Mouse (Mus musculus): ENCODE measurements around the gene Cd28. TPM values are rescaled to one million over a fixed set of nuclear protein-coding genes. Genes with fewer than 3 reads are reported as not detected.
A peak's percentile ranks its signal among the peaks of the same experiment; 100 is the strongest.

The Cd28 gene
- 6.5 and 18.0 TPM in 2 replicates for total RNA-seq (2017)

DNA sequence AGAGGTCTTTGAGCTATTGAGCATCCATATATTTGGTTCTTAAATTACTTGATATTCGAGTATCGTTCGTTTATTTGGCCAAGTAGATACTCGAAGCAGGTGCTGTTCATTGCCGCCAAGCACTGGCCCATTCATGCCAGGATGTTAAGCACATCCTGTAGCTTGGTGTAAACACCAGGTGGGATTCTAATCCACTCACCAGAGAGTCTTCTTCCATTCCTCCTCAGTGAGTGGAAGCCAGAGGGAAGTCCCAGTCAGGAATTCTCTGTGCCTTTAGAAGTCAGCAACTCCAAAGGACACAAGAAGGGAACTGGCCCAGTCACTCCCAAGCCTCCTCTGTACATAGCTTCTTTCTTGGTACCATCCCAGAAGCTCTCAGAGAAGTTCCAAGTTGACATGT lies at the start of gene Cd28:
Gene Cd28, plus strand, starts transcription at position 234 of the 400 bp plus-strand sequence.
- no peak for ATAC-seq (replicated peaks in 1 of 2; ENCODE audit: insufficient read depth in 1 of 2, low FRiP score in 2 of 2, low TSS enrichment in 1 of 2, low read depth in 1 of 2, poor library complexity in 2 of 2, severe bottlenecking in 2 of 2)

DNA sequence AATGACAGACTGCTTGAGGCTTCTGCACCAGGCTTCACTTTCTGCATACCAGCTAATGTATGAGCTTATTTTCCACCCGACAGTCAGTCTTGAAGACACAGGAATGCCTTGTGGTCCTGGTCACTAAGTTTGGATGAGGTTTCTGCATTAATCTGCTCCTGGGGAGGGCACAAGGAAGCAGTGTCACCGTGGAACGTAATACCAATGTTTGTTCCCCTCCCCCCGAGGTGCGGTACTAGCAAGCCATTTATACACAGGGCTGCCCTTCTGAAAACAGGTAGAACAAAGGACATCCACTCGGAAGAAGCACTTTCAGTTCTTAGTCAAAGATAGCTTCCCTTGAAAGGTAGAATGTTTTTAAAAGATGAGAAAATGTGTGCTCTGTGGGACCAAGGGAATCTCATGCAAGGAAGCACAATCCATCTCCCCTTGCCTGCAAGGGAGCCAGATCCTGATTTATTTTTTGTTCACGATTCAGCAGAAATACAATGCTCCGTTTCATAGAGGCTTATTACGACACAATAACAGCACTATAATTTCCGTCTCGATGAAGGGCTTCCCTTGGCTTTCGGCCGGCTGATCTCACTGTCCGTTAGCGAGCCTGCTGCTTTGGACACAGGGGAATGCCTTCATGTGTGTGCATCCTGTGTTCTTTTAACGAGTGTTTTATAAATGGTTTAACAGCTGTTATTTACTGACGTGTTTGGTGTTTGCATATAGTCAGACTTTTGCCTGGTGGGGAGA lies 48.6 kb upstream of the Cd28 start:
- no peak for ATAC-seq (replicated peaks in 1 of 2; ENCODE audit: insufficient read depth in 1 of 2, low FRiP score in 2 of 2, low TSS enrichment in 1 of 2, low read depth in 1 of 2, poor library complexity in 2 of 2, severe bottlenecking in 2 of 2)

DNA sequence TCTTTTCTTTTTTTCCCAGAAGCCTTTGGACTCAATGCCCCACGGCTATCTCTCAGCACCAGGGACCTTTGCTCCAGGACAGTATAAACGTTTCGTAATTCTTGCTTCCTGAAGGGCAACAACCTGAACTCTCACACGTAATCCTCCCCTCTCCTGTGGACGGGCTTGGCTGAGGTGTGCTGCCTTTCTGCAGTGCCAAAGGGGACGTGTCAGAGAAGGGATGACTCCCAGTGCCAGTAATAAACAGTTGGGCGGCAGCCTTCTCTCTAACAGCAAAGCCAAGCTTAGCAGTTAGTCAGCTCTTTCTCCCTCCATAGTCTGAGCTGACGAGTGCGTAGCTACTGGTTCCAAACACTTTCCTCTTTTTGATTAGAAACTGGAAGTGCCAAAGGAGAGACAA lies 47.6 kb upstream of the Cd28 start:
- peak; percentile 42 to 47; a peak in 3 of 4 replicates for ATAC-seq (replicated peaks in 1 of 2; ENCODE audit: insufficient read depth in 1 of 2, low FRiP score in 2 of 2, low TSS enrichment in 1 of 2, low read depth in 1 of 2, poor library complexity in 2 of 2, severe bottlenecking in 2 of 2)

DNA sequence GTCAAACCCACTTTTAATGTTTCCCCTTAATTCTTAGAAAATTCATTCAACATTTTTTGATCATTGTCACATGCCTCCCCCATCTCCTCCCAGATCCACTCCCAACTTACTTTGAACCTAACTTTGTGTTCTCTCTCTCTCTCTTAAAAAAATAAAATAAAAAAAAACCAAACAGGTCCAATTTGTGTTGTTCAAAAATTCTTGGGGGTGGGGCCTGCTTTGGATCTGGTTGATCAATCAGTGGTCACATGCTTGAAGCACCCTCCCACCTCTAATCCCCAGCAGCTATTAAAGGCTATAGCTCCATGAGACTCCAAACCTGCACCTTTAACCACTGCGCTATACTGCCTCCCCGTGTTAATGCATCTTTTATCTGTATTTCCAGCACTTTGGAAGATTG lies 46.9 kb upstream of the Cd28 start:
- no peak for ATAC-seq (replicated peaks in 1 of 2; ENCODE audit: insufficient read depth in 1 of 2, low FRiP score in 2 of 2, low TSS enrichment in 1 of 2, low read depth in 1 of 2, poor library complexity in 2 of 2, severe bottlenecking in 2 of 2)

DNA sequence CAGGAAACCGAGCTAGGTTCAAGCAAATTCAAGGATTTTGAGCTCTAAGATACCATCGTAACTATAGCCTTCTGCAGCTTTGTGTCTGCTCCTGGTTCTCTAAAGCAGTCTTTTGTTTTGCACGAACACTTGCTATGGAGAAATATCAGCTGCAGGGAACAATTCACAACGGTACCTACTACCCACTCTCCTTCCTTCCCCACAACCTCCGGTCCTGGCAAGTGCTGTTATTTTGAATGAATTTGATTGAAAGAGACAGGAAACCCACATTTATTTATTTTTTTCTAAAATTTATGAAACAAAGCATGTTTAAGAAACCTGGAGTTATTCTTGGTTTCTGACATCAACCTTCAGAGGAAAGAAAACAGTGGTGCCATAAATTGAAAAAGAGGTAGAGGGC lies 46.4 kb upstream of the Cd28 start:
- peak; percentile 66 to 69; a peak in 3 of 4 replicates for ATAC-seq (replicated peaks in 1 of 2; ENCODE audit: insufficient read depth in 1 of 2, low FRiP score in 2 of 2, low TSS enrichment in 1 of 2, low read depth in 1 of 2, poor library complexity in 2 of 2, severe bottlenecking in 2 of 2)

DNA sequence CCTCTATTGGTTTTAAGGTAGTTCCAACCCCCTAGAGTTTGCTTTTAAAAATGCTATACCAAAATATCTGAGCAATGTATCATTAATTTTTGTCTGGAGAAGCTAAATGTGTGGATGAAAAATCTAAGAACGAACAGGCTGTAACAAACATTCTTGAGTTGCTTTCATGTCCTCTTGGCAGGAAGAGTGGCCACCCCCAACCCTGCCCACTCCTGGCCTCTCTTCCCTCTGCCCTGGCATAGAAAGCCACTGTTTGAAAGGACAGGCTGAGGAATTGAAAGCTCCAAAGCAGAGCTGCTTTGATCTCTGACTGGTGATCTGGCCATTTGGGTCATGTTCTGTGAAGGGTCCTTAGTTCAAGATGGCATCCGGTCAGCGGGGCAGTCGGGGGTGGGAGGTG lies 32.8 kb upstream of the Cd28 start:
- ATAC-seq (replicated peaks in 1 of 2; ENCODE audit: insufficient read depth in 1 of 2, low FRiP score in 2 of 2, low TSS enrichment in 1 of 2, low read depth in 1 of 2, poor library complexity in 2 of 2, severe bottlenecking in 2 of 2), result no peak

DNA sequence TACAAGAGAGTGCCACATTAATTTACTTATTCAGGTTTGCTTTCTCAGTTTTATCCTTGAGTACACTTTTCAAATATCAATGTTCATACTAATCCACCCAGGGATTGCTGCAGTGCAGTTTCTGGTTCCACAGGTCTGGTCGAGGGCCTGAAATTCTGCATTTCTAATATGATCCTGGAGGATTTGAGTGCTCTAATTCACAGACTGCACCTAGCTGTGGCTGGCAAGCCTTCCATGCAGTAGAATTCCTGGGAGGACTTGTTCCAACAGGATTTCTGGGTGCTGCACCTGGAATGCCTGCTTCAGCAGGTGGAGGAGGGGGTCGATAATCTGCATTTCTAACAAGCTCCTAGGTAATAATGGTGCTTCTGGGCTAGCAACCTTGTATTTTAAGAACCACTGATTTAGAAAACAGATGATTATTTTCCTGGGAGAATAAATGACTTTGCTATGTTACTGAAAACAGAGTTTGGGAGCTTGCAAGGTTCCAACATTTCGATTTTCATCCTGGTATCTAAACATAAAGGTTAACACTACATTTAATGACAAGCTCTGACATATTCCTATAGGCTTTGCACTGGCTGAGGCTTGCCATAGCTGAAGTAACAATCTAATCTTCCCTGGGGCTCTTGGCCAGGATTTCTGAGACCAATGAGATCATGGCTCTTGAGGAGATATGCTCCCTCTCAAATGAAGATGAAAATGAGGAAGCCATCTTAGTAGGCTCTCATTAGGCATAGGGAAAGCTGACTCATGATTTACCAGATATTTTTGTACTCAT lies 20.3 kb upstream of the Cd28 start:
- no peak for ATAC-seq (replicated peaks in 1 of 2; ENCODE audit: insufficient read depth in 1 of 2, low FRiP score in 2 of 2, low TSS enrichment in 1 of 2, low read depth in 1 of 2, poor library complexity in 2 of 2, severe bottlenecking in 2 of 2)

DNA sequence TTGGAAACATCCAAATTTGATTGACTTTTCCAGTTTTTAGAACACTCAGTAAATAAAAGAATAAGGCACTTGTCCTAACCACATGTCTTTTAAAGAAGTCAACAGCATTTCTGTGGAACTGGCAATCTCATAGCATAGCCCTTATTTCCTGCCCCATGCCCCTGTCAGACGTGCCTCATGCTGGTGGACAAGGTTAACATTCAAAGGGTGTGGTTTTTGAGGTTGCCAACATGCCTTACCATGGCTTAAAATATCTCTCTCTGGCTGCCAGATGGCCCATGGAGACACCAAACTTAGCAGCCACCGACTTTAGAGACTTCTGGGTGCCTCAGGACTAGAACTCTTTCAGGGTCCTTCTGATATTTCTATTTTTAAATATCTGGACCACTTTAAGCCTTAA lies 14.0 kb upstream of the Cd28 start:
- peak; percentile 91 to 97 for ATAC-seq (replicated peaks in 1 of 2; ENCODE audit: insufficient read depth in 1 of 2, low FRiP score in 2 of 2, low TSS enrichment in 1 of 2, low read depth in 1 of 2, poor library complexity in 2 of 2, severe bottlenecking in 2 of 2)

DNA sequence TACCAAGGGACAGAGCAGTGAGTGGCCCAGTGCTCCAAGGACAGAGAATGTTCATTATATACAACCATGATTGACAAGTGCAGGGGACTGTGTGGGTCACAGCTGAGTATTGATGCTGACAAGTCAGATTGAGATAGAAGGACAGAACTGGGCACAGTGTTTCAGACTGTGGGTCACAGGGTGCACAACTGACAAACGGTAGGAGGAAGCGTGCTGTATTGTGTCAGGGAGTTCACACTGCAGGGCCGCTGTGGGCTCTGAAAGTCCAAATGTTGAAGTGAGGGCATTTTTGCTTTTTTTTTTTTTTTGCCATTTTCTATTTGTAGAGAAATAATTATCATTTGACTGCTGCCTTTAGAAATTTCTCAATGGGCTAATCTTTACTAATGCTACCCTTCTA lies 3.4 kb upstream of the Cd28 start:
- no peak for ATAC-seq (replicated peaks in 1 of 2; ENCODE audit: insufficient read depth in 1 of 2, low FRiP score in 2 of 2, low TSS enrichment in 1 of 2, low read depth in 1 of 2, poor library complexity in 2 of 2, severe bottlenecking in 2 of 2)

DNA sequence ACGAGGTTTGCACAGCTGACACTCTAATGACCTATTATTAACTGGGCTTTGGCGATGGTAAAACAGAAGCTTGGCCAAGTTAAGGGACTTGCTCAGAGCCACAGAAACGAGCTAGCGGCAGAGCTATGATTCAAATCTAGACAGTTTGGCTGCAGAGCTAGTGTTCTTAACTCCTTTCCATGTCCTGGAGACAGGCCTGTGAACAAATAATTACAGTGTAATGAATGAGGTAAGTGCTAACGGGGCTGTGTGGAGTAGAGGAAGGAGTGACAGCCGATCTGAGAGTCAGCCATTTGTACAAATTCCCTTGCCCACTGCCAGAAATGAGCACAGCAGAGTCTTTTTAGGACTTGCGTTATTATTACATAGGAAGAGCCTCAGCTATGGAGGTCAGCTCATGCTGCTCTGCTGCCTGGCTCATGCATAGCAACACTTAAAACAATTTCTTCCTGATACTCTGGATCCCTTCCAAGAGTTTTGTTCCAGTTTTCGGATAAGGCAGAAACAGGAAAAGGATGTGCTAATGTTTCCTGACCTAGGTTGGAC lies 876 bp upstream of the Cd28 start:
- ATAC-seq (replicated peaks in 1 of 2; ENCODE audit: insufficient read depth in 1 of 2, low FRiP score in 2 of 2, low TSS enrichment in 1 of 2, low read depth in 1 of 2, poor library complexity in 2 of 2, severe bottlenecking in 2 of 2), result no peak

DNA sequence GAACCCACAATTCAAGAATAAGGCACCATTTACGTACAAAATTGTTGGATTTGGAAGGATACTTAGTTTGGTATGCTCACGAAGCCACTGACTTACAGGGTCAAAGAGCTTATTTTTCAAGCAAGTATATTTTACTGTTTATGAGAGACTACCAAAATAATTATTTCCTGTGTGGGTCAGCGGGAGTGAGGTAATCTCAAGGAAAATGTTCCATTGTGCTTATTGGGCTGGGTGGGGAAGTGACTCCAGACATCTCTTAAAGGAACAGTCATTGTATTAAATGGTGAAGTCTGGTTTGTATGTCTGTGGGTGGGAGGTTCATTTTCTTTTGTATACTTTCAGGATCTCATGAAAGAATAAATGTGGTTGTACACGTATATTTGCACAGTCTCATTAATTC lies 2.0 kb downstream of the Cd28 start:
- no peak for ATAC-seq (replicated peaks in 1 of 2; ENCODE audit: insufficient read depth in 1 of 2, low FRiP score in 2 of 2, low TSS enrichment in 1 of 2, low read depth in 1 of 2, poor library complexity in 2 of 2, severe bottlenecking in 2 of 2)

DNA sequence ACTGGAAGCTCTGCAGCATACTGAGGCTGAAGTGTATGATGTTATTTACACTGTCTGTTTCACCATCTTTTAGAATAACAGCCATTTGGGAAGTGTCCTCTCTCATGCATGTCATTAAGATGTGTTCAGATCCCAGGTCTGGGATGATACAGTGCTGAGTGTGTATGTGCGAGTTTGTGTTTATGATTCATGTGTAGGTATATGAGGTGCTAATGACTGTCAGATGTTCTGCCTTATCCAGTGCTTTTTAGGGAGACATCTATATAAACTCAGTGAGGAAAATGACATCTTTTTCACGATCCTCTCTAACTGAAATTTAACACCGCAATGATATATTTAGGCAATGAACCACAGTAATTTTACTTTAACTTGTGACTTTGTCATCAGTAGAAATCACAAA lies 7.0 kb downstream of the Cd28 start:
- no peak for ATAC-seq (replicated peaks in 1 of 2; ENCODE audit: insufficient read depth in 1 of 2, low FRiP score in 2 of 2, low TSS enrichment in 1 of 2, low read depth in 1 of 2, poor library complexity in 2 of 2, severe bottlenecking in 2 of 2)

DNA sequence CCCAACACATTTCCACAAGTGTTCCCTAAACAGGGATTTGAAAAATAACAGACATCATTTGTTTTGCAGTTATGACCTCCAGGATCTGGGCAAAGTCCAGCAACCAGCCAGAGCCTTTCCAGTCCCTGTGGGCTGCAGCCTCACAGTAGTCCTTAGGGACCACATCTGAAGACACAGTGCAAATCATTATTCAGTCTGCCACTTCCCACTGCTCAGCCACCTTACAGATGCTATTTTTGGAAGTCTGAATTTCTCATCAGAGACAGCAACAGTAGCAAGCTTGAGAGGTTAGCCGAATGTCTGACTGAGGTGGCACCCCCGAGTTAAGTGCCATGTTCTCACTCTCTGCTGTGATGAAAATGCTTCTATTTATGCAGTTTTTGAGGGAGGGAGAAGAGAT lies 15.3 kb downstream of the Cd28 start:
- no peak for ATAC-seq (replicated peaks in 1 of 2; ENCODE audit: insufficient read depth in 1 of 2, low FRiP score in 2 of 2, low TSS enrichment in 1 of 2, low read depth in 1 of 2, poor library complexity in 2 of 2, severe bottlenecking in 2 of 2)

DNA sequence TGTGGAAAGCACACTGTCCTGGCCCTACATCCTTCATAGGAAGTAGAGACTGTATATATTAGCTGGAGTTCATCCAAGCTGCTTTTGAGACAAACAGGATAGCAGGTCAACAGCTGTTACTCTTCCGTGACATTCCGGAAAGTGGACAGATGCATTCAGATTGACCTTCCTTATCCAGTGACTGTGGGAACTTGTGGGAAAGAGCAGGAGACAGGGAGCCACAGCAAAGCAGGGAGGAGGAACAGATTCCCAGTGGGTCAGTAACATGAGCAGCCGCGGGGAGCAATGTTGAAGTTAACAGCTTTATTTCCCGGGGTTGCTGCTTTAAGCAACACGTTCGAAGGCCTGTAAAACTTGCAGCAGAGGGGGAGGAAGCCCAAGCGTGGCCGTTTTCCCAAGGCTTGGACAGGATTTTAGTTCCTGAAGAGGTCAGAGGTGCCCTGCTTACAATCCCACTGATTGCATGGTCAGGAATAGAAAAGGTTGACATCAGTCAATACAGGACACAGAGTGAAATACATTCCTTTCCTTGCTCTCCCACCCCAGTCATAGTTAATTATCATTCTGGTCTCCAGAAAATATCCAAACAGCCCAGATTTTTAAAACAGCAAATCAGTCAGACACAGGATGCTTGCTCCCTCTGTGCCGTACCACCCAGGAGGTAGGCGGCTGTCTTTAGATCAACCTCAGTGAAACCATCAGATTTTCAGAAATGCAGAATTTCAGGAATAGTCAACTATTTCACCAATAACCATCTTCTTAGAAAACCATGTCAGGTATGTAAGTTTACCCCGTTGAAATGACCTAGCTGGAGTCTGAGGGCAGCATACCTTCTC lies 18.7 kb downstream of the Cd28 start:
- no peak for ATAC-seq (replicated peaks in 1 of 2; ENCODE audit: insufficient read depth in 1 of 2, low FRiP score in 2 of 2, low TSS enrichment in 1 of 2, low read depth in 1 of 2, poor library complexity in 2 of 2, severe bottlenecking in 2 of 2)

DNA sequence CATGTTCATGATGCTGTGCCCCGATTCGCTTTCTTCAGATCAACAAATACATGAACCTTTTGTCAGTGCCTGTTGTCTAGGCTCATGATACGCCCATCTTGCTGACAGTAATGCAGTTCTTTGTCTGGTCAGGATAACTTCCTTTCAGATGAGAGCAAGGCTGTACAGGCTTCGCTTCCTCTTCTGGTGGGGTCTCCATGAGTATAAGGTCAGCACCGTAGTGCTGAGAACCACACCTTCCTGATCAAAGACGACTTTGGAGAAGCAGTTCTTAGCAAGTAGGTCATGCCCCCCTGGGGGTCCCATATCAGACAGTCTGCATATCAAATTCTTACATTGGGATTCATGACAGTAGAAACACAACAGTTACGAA lies 19.3 kb downstream of the Cd28 start:
- no peak for ATAC-seq (replicated peaks in 1 of 2; ENCODE audit: insufficient read depth in 1 of 2, low FRiP score in 2 of 2, low TSS enrichment in 1 of 2, low read depth in 1 of 2, poor library complexity in 2 of 2, severe bottlenecking in 2 of 2)

DNA sequence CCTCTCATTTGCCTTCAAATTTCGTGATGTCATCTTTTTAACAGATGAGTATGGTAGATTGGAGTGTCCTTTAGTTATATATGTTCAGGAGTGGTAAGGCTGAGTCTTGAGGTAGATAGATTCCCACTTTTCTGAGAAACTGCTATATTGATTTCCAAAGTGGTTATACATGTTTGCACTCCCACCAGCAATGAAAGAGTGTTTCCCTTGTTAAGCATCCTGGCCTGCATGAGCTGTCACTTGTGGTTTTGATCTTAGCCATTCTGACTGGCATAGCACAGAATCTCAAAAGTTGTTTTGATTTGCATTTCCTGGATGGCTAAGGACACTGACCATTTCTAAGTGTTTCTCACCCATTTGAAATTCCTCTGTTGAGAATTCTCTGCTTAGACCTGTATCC lies 27.7 kb downstream of the Cd28 start:
- ATAC-seq (replicated peaks in 1 of 2; ENCODE audit: insufficient read depth in 1 of 2, low FRiP score in 2 of 2, low TSS enrichment in 1 of 2, low read depth in 1 of 2, poor library complexity in 2 of 2, severe bottlenecking in 2 of 2), result no peak

DNA sequence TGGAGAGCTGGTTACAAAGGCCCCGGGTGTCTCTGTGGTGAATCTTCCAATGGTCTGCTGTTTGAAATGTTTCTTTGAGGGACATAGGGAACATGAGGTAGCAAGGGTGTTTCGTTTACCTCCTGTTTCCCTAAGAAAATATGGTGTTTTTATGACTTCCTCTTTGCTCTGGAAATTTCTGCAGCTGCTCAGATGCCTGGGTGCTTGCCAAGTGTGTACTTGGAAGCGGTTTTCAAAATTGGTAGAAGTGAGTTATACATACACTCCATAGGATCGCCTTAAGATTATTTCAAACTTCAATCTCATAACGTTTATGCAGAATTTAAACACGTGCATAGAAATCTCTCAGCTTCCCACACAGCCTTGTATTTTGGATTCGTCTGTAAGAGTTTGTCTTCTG lies 29.1 kb downstream of the Cd28 start:
- ATAC-seq (replicated peaks in 1 of 2; ENCODE audit: insufficient read depth in 1 of 2, low FRiP score in 2 of 2, low TSS enrichment in 1 of 2, low read depth in 1 of 2, poor library complexity in 2 of 2, severe bottlenecking in 2 of 2), result peak; percentile 50 to 71

DNA sequence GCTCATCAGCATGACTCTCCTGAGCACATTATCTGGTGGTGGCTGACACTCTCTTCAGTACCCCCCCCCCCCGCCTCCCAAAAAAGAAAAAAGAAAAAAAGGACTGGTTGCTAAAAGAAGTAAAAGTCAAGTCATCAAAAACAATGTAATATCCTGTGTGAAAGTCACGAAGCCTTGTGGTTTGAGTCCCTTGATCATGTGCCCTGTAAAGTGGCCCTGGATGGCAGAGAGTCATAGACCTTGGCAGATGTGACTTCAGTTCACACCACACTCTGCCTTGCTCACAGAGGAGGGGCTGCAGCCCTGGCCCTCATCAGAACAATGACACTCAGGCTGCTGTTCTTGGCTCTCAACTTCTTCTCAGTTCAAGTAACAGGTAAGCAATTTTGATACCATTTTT lies 29.6 kb downstream of the Cd28 start:
- ATAC-seq (replicated peaks in 1 of 2; ENCODE audit: insufficient read depth in 1 of 2, low FRiP score in 2 of 2, low TSS enrichment in 1 of 2, low read depth in 1 of 2, poor library complexity in 2 of 2, severe bottlenecking in 2 of 2), result peak; percentile 96 to 97

All from hematopoietic stem cell, adult 5-6 weeks (primary cell).